Mouse (Mus musculus) embryonic facial prominence, embryonic 11.5 days (tissue): ENCODE data around the gene Sytl1. TPM values are rescaled to one million over a fixed set of nuclear protein-coding genes. Genes with fewer than 3 reads are reported as not detected.
A peak's percentile ranks its signal among the peaks of the same experiment; 100 is the strongest.

Source experiments
- ATAC-seq: fragments of 200-750 bp; cut with Nextera tagmentation; replicated peaks from 2 replicates; pipeline ENCODE4 v1.8.0; 2017; ENCODE audit warnings: low read depth; ENCODE audit not compliant: insufficient number of reproducible peaks, low FRiP score, low TSS enrichment
- DNase-seq: peaks from one replicate; pipeline ENCODE4 v3.0.0-alpha.2; 2015; ENCODE audit warnings: low spot score
- H3K27ac ChIP-seq: fragments of 300-500 bp; sonication (generic); replicated peaks from 2 replicates; pipeline ENCODE4 v1.5.1; 2014; ENCODE audit warnings: mild to moderate bottlenecking, low read depth, low read length, control low read depth
- H3K27me3 ChIP-seq: fragments of 300-500 bp; sonication (generic); 2 replicates; pipeline ENCODE4 v1.6.1; 2014; ENCODE audit warnings: mild to moderate bottlenecking, low read length, moderate library complexity, mixed read lengths; ENCODE audit not compliant: control insufficient read depth, insufficient read depth
- H3K36me3 ChIP-seq: fragments of 300-500 bp; sonication (generic); replicated peaks from 2 replicates; pipeline ENCODE4 v1.6.1; 2014; ENCODE audit warnings: low read depth, mild to moderate bottlenecking, low read length, moderate library complexity, mixed read lengths; ENCODE audit not compliant: control insufficient read depth, insufficient read depth
- H3K4me1 ChIP-seq: fragments of 300-500 bp; sonication (generic); 2 replicates; pipeline ENCODE4 v1.6.1; 2014; ENCODE audit warnings: low read length, mixed read lengths; ENCODE audit not compliant: control insufficient read depth, insufficient read depth
- H3K4me2 ChIP-seq: fragments of 300-500 bp; sonication (generic); 2 replicates; pipeline ENCODE4 v1.6.1; 2014; ENCODE audit warnings: low read depth, mild to moderate bottlenecking, control low read depth, low read length, moderate library complexity
- H3K4me3 ChIP-seq: fragments of 300-500 bp; sonication (generic); 2 replicates; pipeline ENCODE4 v1.5.1; 2014; ENCODE audit warnings: low read depth, low read length, control low read depth
- H3K9ac ChIP-seq: fragments of 300-500 bp; sonication (generic); replicated peaks from 2 replicates; pipeline ENCODE4 v1.6.1; 2014; ENCODE audit warnings: mild to moderate bottlenecking, control low read depth, low read length
- H3K9me3 ChIP-seq: fragments of 300-500 bp; sonication (generic); replicated peaks from 2 replicates; pipeline ENCODE4 v1.6.1; 2016; ENCODE audit warnings: mild to moderate bottlenecking, low read length, inconsistent platforms, mixed read lengths; ENCODE audit not compliant: control insufficient read depth
- WGBS: fragments of 180-500 bp; shearing (Covaris S2); extraction: QIAGEN DNeasy Blood & Tissue Kit; methylation state at CpG from one replicate; pipeline ENCODE4 v1.1.7; 2014; 5-methylcytosine and 5-hydroxymethylcytosine counted together
- polyA plus RNA-seq: library from polyadenylated mRNA; unstranded; fragments of >200 nt; fragmentation: Nextera tagmentation; extraction: Ambion mirVana; gene quantifications from 2 replicates; pipeline ENCODE4 v1.2.1, GENCODE M21; 2014

The Sytl1 gene
- polyA plus RNA-seq, 1 experiment from 2014 or later, result 1.2 TPM

DNA sequence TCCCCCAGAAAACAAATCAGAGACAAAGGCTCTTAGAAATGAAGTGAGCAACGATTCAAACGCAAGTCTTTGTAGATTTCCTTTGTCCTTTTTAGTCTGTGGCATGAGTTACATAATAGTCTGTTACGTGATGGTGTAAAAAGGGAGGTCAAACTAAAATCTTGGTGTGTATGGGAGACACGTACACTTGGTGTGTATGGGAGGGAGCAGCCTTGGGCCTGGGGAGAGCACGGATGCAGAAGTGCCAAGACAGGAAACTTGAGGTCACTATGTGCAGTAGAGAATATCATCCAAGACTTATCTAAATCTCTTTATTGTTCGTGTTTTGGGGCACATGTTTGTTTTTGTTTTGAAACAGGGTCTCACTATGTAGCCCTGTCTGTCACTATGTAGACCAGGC, 15.2 kb upstream of the Sytl1 start:
- H3K4me3 ChIP-seq, result peak overlapping the region; percentile 79
- DNase-seq, result no peak
- H3K27ac ChIP-seq, result peak overlapping the region; percentile 88
- no peaks in the 10 kb centered on the region for H3K9me3 ChIP-seq
- H3K27me3 ChIP-seq, result no peaks in the 10 kb centered on the region
- 22% methylated on average over 6 of the region's 6 CpGs for WGBS
- peak overlapping the region; percentile 87 for H3K9ac ChIP-seq
- no peaks in the 10 kb centered on the region for H3K36me3 ChIP-seq
- H3K4me1 ChIP-seq, result peaks cover 2% of the 10 kb centered on the region; the same call in 1 of the 2 replicates
- ATAC-seq, result no peak
- peak overlapping the region; percentile 69 for H3K4me2 ChIP-seq

DNA sequence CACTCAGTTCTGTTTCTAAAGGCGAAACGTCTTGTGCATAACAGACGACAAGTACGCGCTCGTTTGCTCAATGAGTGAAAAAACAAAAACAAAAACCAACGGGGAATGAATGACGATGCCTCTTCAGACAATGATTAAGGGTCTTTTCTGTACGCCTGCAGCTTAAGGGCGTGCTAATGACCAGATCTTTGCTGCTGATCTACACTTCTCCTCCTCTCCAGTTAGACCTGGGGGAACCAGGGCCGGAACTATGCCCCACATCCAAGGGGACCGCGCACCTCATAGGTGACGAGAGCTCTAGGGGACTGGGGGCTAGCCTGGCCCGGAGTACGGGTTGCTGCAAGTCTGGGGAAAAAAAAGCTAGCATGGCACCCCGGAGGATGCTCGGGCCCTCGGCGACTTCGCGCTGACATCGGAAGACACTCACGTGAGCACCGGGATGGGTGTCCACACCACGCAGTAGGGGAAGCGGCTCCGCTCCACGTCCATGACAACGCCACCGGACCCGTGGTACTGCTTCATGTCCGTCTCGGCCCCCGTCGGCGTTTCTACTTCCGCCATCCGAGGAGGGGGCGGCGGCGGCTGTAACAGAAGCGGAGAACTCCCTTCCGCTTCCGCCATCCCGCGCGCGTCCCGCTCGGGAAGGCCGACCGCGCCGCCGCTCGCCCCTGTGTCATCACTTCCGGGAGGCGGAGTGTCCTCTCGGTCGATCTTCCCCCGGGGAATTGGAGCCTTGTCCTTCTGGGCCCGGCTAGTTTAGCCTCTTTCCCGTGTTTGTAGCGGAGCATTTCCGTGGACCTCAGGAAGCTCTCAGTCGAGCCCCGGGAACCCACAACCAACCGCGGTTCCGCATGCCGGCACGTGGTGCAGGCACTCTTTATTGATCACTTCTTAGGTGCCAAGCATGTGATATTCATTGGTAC, 14.5 kb upstream of the Sytl1 start, which contains the start of gene Tmem222:
Tmem222 (minus strand) TSS at position 689 of the 923 bp plus-strand sequence.
- Histone ChIP-seq H3K4me1 (peaks cover 2% of the 10 kb centered on the region; the same call in 1 of the 2 replicates), H3K9ac (peak within 1 kb of the TSS; percentile 87), H3K27me3 (no peaks in the 10 kb centered on the region), H3K27ac (peak within 1 kb of the TSS; percentile 88), H3K4me3 (peak within 1 kb of the TSS; percentile 79), H3K36me3 (no peaks in the 10 kb centered on the region), H3K9me3 (no peaks in the 10 kb centered on the region), H3K4me2 (peak within 1 kb of the TSS; percentile 69)
- ATAC-seq (peak; percentile 65), DNase-seq (peak; percentile 97)
- under 1% methylated on average over 70 of the region's 73 CpGs for WGBS

DNA sequence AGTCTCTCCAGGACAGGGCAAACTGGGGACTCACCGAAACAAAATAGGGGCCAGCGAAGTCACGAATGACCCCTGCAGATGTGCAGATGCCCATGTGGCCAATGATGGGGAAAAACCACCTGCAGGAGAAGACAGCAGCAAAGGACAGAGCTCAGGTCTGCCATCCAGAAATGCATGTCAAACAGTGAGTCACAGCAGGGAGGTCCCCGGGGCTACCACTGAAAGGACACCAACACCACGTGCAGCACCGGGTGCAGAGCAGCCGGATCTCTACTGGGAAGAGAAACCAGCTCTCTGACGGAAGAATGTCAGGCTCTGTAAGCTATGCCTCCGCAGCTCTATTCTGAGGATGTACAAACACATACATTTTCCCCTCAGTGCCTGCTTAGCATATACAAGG, 8.0 kb upstream of the Sytl1 start:
- H3K4me1 ChIP-seq, result no peaks in the 10 kb centered on the region; the same call in 1 of the 2 replicates
- DNase-seq (no peak), ATAC-seq (no peak)
- H3K27me3 ChIP-seq, result no peaks in the 10 kb centered on the region
- no peak overlapping the region for H3K9ac ChIP-seq
- H3K4me2 ChIP-seq, result no peak overlapping the region
- no peak overlapping the region for H3K4me3 ChIP-seq
- no peaks in the 10 kb centered on the region for H3K9me3 ChIP-seq
- WGBS, result 86% methylated on average over 9 of the region's 9 CpGs
- H3K36me3 ChIP-seq, result peaks cover 20% of the 10 kb centered on the region
- H3K27ac ChIP-seq, result no peak overlapping the region

DNA sequence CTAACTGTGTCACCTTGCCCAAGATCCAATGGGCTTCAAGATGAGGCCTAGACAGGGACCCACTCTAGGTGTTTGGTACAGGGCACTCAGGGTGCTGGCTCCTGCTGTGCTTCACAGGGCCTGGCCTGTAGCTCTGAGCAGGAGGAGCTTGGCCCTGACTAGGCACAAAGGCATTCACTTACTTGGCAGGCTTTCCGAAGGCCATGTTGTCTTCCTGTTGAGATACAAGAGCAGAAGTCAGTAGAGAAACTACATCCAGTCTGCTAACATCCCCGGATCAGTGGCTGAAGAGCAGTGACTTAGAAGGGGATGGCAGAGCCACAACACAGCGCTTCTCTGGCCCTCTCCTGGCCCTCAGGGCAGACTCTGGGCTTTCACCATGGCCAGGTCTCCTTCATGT, 6.7 kb upstream of the Sytl1 start:
- DNase-seq (no peak), ATAC-seq (no peak)
- H3K36me3 ChIP-seq, result peaks cover 25% of the 10 kb centered on the region
- H3K9me3 ChIP-seq, result no peaks in the 10 kb centered on the region
- no peak overlapping the region for H3K4me3 ChIP-seq
- H3K27ac ChIP-seq, result no peak overlapping the region
- H3K4me2 ChIP-seq, result no peak overlapping the region
- WGBS, result 92% methylated on average over 3 of the region's 3 CpGs
- H3K4me1 ChIP-seq, result no peaks in the 10 kb centered on the region
- H3K9ac ChIP-seq, result no peak overlapping the region
- H3K27me3 ChIP-seq, result no peaks in the 10 kb centered on the region

DNA sequence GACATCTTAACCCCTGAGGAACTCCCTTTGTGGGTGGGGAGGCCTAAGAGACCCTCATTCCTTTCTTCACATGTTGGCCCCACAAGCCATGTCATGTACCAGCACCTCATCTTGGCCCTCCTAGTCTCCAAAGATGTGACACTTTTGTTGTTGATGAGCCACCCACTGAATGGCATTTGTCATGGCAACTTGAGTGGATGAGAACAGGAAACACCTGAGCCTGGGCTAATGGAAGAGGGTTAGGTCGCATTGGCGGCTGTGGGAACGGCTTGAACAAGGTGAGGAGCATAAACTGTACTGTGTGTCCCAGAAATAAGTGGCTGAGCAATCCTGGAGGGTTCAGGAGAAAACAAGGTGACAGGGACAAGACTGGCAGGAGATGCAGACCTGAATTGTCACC, 6.0 kb upstream of the Sytl1 start:
- WGBS, result 91% methylated on average over 3 of the region's 3 CpGs
- Histone ChIP-seq H3K4me3 (no peak overlapping the region), H3K27me3 (no peaks in the 10 kb centered on the region), H3K27ac (no peak overlapping the region), H3K36me3 (peaks cover 29% of the 10 kb centered on the region), H3K9ac (no peak overlapping the region), H3K9me3 (no peaks in the 10 kb centered on the region), H3K4me1 (no peaks in the 10 kb centered on the region), H3K4me2 (no peak overlapping the region)
- no peak for DNase-seq
- ATAC-seq, result no peak

DNA sequence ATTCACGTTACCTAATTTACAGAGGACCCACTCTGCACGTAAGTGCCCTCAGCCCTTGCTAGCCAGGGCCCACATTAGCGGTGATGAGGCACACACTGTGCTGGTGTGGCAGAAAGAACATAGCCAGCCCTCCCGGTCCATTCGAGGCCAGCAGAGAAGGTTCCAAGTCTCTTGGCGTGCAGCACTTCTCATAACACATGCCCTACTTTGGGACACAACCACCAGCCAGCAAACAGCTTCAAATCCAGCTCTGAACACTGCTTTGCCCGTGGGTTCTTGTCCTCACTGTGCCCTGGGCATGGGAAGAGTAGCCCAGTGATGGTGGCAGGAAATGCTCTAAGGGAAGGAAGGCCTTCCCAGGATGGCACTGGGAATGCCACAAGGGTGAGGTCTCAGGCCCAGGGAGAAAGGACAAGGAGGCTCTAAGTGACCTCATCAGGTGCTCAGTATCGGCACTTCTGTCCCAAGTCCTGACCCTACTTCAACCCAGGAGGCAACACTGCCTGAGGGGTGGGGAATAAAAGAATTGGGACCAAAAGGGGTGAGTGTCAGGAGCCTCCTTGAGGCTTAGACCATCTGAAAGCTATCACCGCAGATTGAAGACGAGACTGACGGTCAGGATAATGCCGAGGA, 3.5 kb upstream of the Sytl1 start:
- Histone ChIP-seq H3K4me3 (no peak overlapping the region), H3K36me3 (peaks cover 29% of the 10 kb centered on the region), H3K9me3 (no peaks in the 10 kb centered on the region), H3K9ac (no peak overlapping the region), H3K27me3 (no peaks in the 10 kb centered on the region), H3K4me1 (no peaks in the 10 kb centered on the region; the same call in 1 of the 2 replicates), H3K27ac (no peak overlapping the region), H3K4me2 (no peak overlapping the region)
- DNase-seq (no peak), ATAC-seq (no peak)
- WGBS, result 90% methylated on average over 12 of the region's 12 CpGs

- DNase-seq (no peak), ATAC-seq (no peak)
- WGBS, result 92% methylated on average over 4 of the region's 4 CpGs
- Histone ChIP-seq H3K27ac (no peak overlapping the region), H3K4me1 (no peaks in the 10 kb centered on the region; the same call in 1 of the 2 replicates), H3K4me3 (no peak overlapping the region), H3K9ac (no peak overlapping the region), H3K27me3 (no peaks in the 10 kb centered on the region), H3K4me2 (no peak overlapping the region), H3K36me3 (peaks cover 29% of the 10 kb centered on the region), H3K9me3 (no peaks in the 10 kb centered on the region)
Measured at GRCm38 (mm10) chr4:133265759-133266158, 2.8 kb upstream of the Sytl1 start.

- no peaks in the 10 kb centered on the region for H3K9me3 ChIP-seq
- WGBS, result 88% methylated on average over 3 of the region's 3 CpGs
Measured at GRCm38 (mm10) chr4:133265297-133265696, 2.4 kb upstream of the Sytl1 start.

More at GRCm38 (mm10) chr4:133265297-133265696, 2.4 kb upstream of the Sytl1 start:
- ATAC-seq (no peak), DNase-seq (no peak)
- Histone ChIP-seq H3K36me3 (peaks cover 28% of the 10 kb centered on the region), H3K4me1 (no peaks in the 10 kb centered on the region; the same call in 1 of the 2 replicates), H3K27me3 (no peaks in the 10 kb centered on the region), H3K4me2 (no peak overlapping the region), H3K9ac (no peak overlapping the region), H3K4me3 (no peak overlapping the region), H3K27ac (no peak overlapping the region)
